Mouse (Mus musculus) E14TG2a.4 (cell line): ENCODE measurements around the gene 2310061I04Rik.

ENCODE experiments used
- CTCF ChIP-seq: conservative IDR thresholded peaks from 2 replicates; pipeline ENCODE4 v1.5.1; 2014; ENCODE audit warnings: low read length
- NANOG ChIP-seq: IDR thresholded peaks from 2 replicates; pipeline ENCODE4 v1.6.1; 2014; ENCODE audit warnings: borderline replicate concordance, low read length, mixed read lengths
- POU5F1 ChIP-seq: IDR thresholded peaks from 2 replicates; pipeline ENCODE4 v1.6.1; 2014; ENCODE audit warnings: low read length, borderline replicate concordance

GRCm38 (mm10) chr17:35859835-35860234 is 37.4 kb downstream of the 2310061I04Rik start:
- no peak for TF ChIP-seq CTCF
- TF ChIP-seq NANOG = no peak
- TF ChIP-seq POU5F1 = no peak
